8 mouse cellular contexts compared by ENCODE assay signal in genomic region chr13:64370173-64370940, GRCm38 (mm10). TPM values are rescaled to one million over a fixed set of nuclear protein-coding genes. Genes with fewer than 3 reads are reported as not detected.
DNase-seq lines count a peak whose midpoint lies in the region; ATAC-seq and TF ChIP-seq lines count a peak whose summit lies in the region.

Ctsl (minus strand) TSS chr13:64370890.

- peak within 1 kb of the TSS; percentile 95 for H3K9ac ChIP-seq in ES-E14 (ENCODE audit: insufficient read depth, low read depth, low read length, poor library complexity, severe bottlenecking)
- H3K9ac ChIP-seq in forebrain, embryonic 15.5 days (replicated peaks) = peak within 1 kb of the TSS; percentile 66

- H3K9me3 ChIP-seq in ES-E14 (ENCODE audit: control insufficient read depth, insufficient read depth, low read depth, low read length) = no peaks in the 10 kb centered on the region
- no peaks in the 10 kb centered on the region for H3K9me3 ChIP-seq in forebrain, embryonic 15.5 days

- under 1% methylated on average over 43 of the region's 43 CpGs for WGBS in forebrain, embryonic 15.5 days
- under 1% methylated on average over 43 of the region's 43 CpGs for WGBS in lung, adult 2 months

- H3K27me3 ChIP-seq in forebrain, embryonic 15.5 days = no peaks in the 10 kb centered on the region

- peak within 1 kb of the TSS; percentile 71; the same call in 1 of the 2 replicates for H3K27ac ChIP-seq in ES-E14 (ENCODE audit: insufficient read depth, low read depth, low read length, poor library complexity, severe bottlenecking)
- peak within 1 kb of the TSS; percentile 32 for H3K27ac ChIP-seq in forebrain, embryonic 15.5 days (replicated peaks)

- no peak for TF ChIP-seq CTCF in lung, adult 2 months (IDR thresholded peaks at IDR 0.05; ENCODE audit: insufficient read depth, low read length)

- intact Hi-C loops in heart, postnatal 25 days (cut with DNase I) = no loop called here

- peak; percentile 96 for TF ChIP-seq POLR2A in lung, adult 2 months (IDR thresholded peaks at IDR 0.05; ENCODE audit: borderline replicate concordance, extremely low read depth, low read depth, low read length)

- peak within 1 kb of the TSS; percentile 96 to 98 for H3K4me3 ChIP-seq in ES-E14 (ENCODE audit: insufficient read depth in 1 of 2, low read depth in 1 of 2, low read length in 2 of 2, poor library complexity in 1 of 2, severe bottlenecking in 1 of 2)
- H3K4me3 ChIP-seq in forebrain, embryonic 15.5 days = peak within 1 kb of the TSS; percentile 59
- H3K4me3 ChIP-seq in lung, adult 2 months (replicated peaks; ENCODE audit: extremely low read depth, low read depth, low read length) = peak within 1 kb of the TSS; percentile 65

- H3K36me3 ChIP-seq in ES-E14 (ENCODE audit: control insufficient read depth, insufficient read depth, low read length, poor library complexity, severe bottlenecking) = peaks cover 21% of the 10 kb centered on the region
- peaks cover 20% of the 10 kb centered on the region for H3K36me3 ChIP-seq in forebrain, embryonic 15.5 days

- H3K4me1 ChIP-seq in ES-E14 (ENCODE audit: control insufficient read depth in 2 of 2, insufficient read depth in 2 of 2, low read length in 2 of 2, poor library complexity in 1 of 2) = peaks cover 3 to 8% of the 10 kb centered on the region in 2 experiments; a peak in 2 of 4 replicates
- peaks cover 17% of the 10 kb centered on the region for H3K4me1 ChIP-seq in forebrain, embryonic 15.5 days
- H3K4me1 ChIP-seq in lung, adult 2 months (ENCODE audit: control insufficient read depth, insufficient read depth, low read length) = peaks cover 6% of the 10 kb centered on the region; the same call in 1 of the 2 replicates

- peak; percentile 99 for ATAC-seq in forebrain, embryonic 15.5 days (replicated peaks)
- peak; percentile 91 for ATAC-seq in neutrophil, adult 5-6 weeks (ENCODE audit: extremely low read depth, insufficient number of reproducible peaks, low FRiP score, poor library complexity, severe bottlenecking)

- H3K4me2 ChIP-seq in forebrain, embryonic 15.5 days (replicated peaks) = peak within 1 kb of the TSS; percentile 80

- in situ Hi-C loops in ES-E14 (cut with MboI; ENCODE audit: low sequenced_read_pairs in 2 of 2, unreplicated experiment in 2 of 2) = no loop called here

- DNase-seq in ES-E14 (ENCODE audit: low read depth, low spot score) = peak; percentile 87
- DNase-seq in cerebellum, adult 11-12 months = peak; percentile 96
- DNase-seq in heart, postnatal 25 days (ENCODE audit: low spot score) = peak; percentile 94
- peak; percentile 88 to 93 for DNase-seq in layer of hippocampus, adult 18-20 months (ENCODE audit: low spot score in 2 of 2)
- peak; percentile 95 for DNase-seq in lung, adult 2 months
- peak; percentile 89 to 90 for DNase-seq in thymus, adult 18-20 months

TF ChIP-seq in ES-E14, 5 proteins besides CTCF, POLR2A, EP300 and RAD21:
- TF ChIP-seq MAFK (IDR thresholded peaks at IDR 0.05; ENCODE audit: insufficient read depth, low read depth, low read length) (no peak), HCFC1 (IDR thresholded peaks at IDR 0.05; ENCODE audit: borderline replicate concordance, insufficient read depth, low read length) (peak; percentile 30; the same call in 1 of the 2 replicates), ZC3H11A (IDR thresholded peaks at IDR 0.05; ENCODE audit: borderline replicate concordance, low read depth, low read length) (no peak), ZNF384 (IDR thresholded peaks at IDR 0.05; ENCODE audit: low read depth, low read length) (peak; percentile 31; the same call in 1 of the 2 replicates), CHD2 (IDR thresholded peaks at IDR 0.05; ENCODE audit: low read depth, low read length) (no peak)

RNA-seq across cellular contexts. Expression of gene Ctsl, which starts in this region (rescaled TPM):
- total RNA-seq in ES-E14 (2012; rRNA removed) = 322 and 326 TPM in 2 replicates
- polyA plus RNA-seq in forebrain, embryonic 15.5 days (2015; fragmentation: Nextera tagmentation; extraction: Ambion mirVana) = 101 and 112 TPM in 2 replicates
- 100 to 1,000 TPM; 227 to 243 TPM for total RNA-seq in heart, postnatal 25 days (2021)
- 100 to 1,000 TPM in 1 of 2 experiments, 10 to 100 TPM in 1; 94.1 to 102 TPM for total RNA-seq in layer of hippocampus, adult 18-20 months (2021)
- polyA plus RNA-seq in lung, adult 2 months (2012; rRNA removed) = 62.8 and 98.1 TPM in 2 replicates
- 19.3 and 21.0 TPM in 2 replicates for total RNA-seq in neutrophil, adult 5-6 weeks (2017)

Comparison
In these comparisons a context has a peak if more than half of its experiments do, and no peak if none do; other contexts are left out.
1. Peak in every context shown above with its lines: DNase-seq, ATAC-seq, H3K4me3 ChIP-seq and H3K27ac ChIP-seq.